14 mouse cellular contexts compared by ENCODE assay signal in genomic region chr13:100581701-100582100, GRCm38 (mm10). TPM values are rescaled to one million over a fixed set of nuclear protein-coding genes. Genes with fewer than 3 reads are reported as not detected.
DNase-seq lines count a peak whose midpoint lies in the region; ATAC-seq lines count a peak whose summit lies in the region.
"Had no signal": no experiment of that assay in that cellular context is flagged by ENCODE, and none has a peak within 500 bp of the region (broad histone marks: within the 10 kb centered on the region; RNA-seq: fewer than 3 reads in every experiment).

No protein-coding gene starts in this region.

- 13% methylated on average over 3 of the region's 3 CpGs for WGBS in kidney, embryonic 14.5 days
- WGBS in heart, embryonic 16.5 days, result 24% methylated on average over 3 of the region's 3 CpGs
- 34% methylated on average over 3 of the region's 3 CpGs for WGBS in hindbrain, embryonic 13.5 days

- peaks cover 4% of the 10 kb centered on the region; the same call in 1 of the 2 replicates for H3K4me1 ChIP-seq in kidney, embryonic 14.5 days (ENCODE audit: control insufficient read depth, insufficient read depth, low read length)
- H3K4me1 ChIP-seq in heart, embryonic 16.5 days (ENCODE audit: control insufficient read depth, insufficient read depth, low read length), result peaks cover 8% of the 10 kb centered on the region
- H3K4me1 ChIP-seq in hindbrain, embryonic 13.5 days (replicated peaks), result 0 out of 2 replicates have a peak, but pooled peaks cover 7% of the 10 kb centered on the region
- H3K4me1 ChIP-seq: liver, embryonic 13.5 days had no signal

- no peak overlapping the region for H3K4me2 ChIP-seq in kidney, embryonic 14.5 days (replicated peaks; ENCODE audit: low read depth, low read length)
- no peak overlapping the region for H3K4me2 ChIP-seq in heart, embryonic 16.5 days (ENCODE audit: low read depth, low read length)
- H3K4me2 ChIP-seq in hindbrain, embryonic 13.5 days, result no peak overlapping the region
- H3K4me2 ChIP-seq: liver, embryonic 13.5 days had no signal

- H3K9me3 ChIP-seq in kidney, embryonic 14.5 days (ENCODE audit: control insufficient read depth, low read length), result no peaks in the 10 kb centered on the region
- no peaks in the 10 kb centered on the region for H3K9me3 ChIP-seq in heart, embryonic 16.5 days (replicated peaks; ENCODE audit: control insufficient read depth, low read length)
- H3K9me3 ChIP-seq in hindbrain, embryonic 13.5 days, result no peaks in the 10 kb centered on the region
- H3K9me3 ChIP-seq: hindbrain, embryonic 10.5 days; liver, embryonic 13.5 days had no signal

- H3K9ac ChIP-seq in kidney, embryonic 14.5 days (ENCODE audit: low read depth, low read length), result no peak overlapping the region
- peak overlapping the region; percentile 34; the same call in 1 of the 2 replicates for H3K9ac ChIP-seq in heart, embryonic 16.5 days (ENCODE audit: low read length)
- no peak overlapping the region for H3K9ac ChIP-seq in hindbrain, embryonic 13.5 days
- H3K9ac ChIP-seq: liver, embryonic 13.5 days had no signal

- H3K27me3 ChIP-seq in kidney, embryonic 14.5 days (ENCODE audit: control insufficient read depth, insufficient read depth, low read length), result no peaks in the 10 kb centered on the region
- no peaks in the 10 kb centered on the region for H3K27me3 ChIP-seq in heart, embryonic 16.5 days (ENCODE audit: control insufficient read depth, insufficient read depth, low read length)
- H3K27me3 ChIP-seq in hindbrain, embryonic 13.5 days, result no peaks in the 10 kb centered on the region
- H3K27me3 ChIP-seq: liver, embryonic 13.5 days had no signal

- DNase-seq in kidney, adult 11 months, result peak; percentile 76
- peak; percentile 45 for DNase-seq in NIH3T3 (ENCODE audit: low read depth)
- DNase-seq in kidney, postnatal 14 days, result peak; percentile 73
- DNase-seq in thymus, postnatal 0 days (ENCODE audit: low spot score), result no peak
- DNase-seq in spleen, postnatal 4 days (ENCODE audit: low spot score in 2 of 2), result no peak
- DNase-seq: cerebellum, adult 11-12 months; embryo, embryonic 11 days; liver, embryonic 13.5 days; thymus, adult 2 months had no signal

- no peak overlapping the region for H3K27ac ChIP-seq in kidney, embryonic 14.5 days (ENCODE audit: low read depth, low read length)
- peak overlapping the region; percentile 23; the same call in 1 of the 2 replicates for H3K27ac ChIP-seq in heart, embryonic 16.5 days (ENCODE audit: low read length)
- no peak overlapping the region for H3K27ac ChIP-seq in hindbrain, embryonic 13.5 days
- H3K27ac ChIP-seq: hindbrain, embryonic 10.5 days; liver, embryonic 13.5 days had no signal

- ATAC-seq in kidney, embryonic 14.5 days (ENCODE audit: low FRiP score, low TSS enrichment), result no peak; the same call in 1 of the 2 replicates
- ATAC-seq in heart, embryonic 16.5 days (replicated peaks; ENCODE audit: extremely low read depth, insufficient read depth, low FRiP score), result no peak
- no peak for ATAC-seq in hindbrain, embryonic 13.5 days (ENCODE audit: low FRiP score)

- H3K4me3 ChIP-seq in kidney, embryonic 14.5 days (ENCODE audit: low read length), result no peak overlapping the region
- H3K4me3 ChIP-seq in heart, embryonic 16.5 days (ENCODE audit: low read length), result no peak overlapping the region
- no peak overlapping the region for H3K4me3 ChIP-seq in hindbrain, embryonic 13.5 days
- H3K4me3 ChIP-seq: erythroblast, embryonic 14.5 days; hindbrain, embryonic 10.5 days; liver, embryonic 13.5 days had no signal

- no peaks in the 10 kb centered on the region for H3K36me3 ChIP-seq in kidney, embryonic 14.5 days (ENCODE audit: control insufficient read depth, insufficient read depth, low read length)
- H3K36me3 ChIP-seq in heart, embryonic 16.5 days (ENCODE audit: control insufficient read depth, insufficient read depth), result no peaks in the 10 kb centered on the region
- no peaks in the 10 kb centered on the region for H3K36me3 ChIP-seq in hindbrain, embryonic 13.5 days
- H3K36me3 ChIP-seq: hindbrain, embryonic 10.5 days; liver, embryonic 13.5 days had no signal

RNA-seq across cellular contexts. Expression of gene Ocln, which starts 29.2 kb away (rescaled TPM):
- polyA plus RNA-seq in kidney, embryonic 14.5 days (2014; fragmentation: Nextera tagmentation; extraction: Ambion mirVana), result 15.8 and 32.7 TPM in 2 replicates
- 2.7 and 4.7 TPM in 2 replicates for polyA plus RNA-seq in heart, embryonic 16.5 days (2015; fragmentation: Nextera tagmentation; extraction: Ambion mirVana)
- 5.4 and 9.1 TPM in 2 replicates for polyA plus RNA-seq in hindbrain, embryonic 13.5 days (2015; fragmentation: Nextera tagmentation; extraction: Ambion mirVana)
- 1.6 and 2.2 TPM in 2 replicates for polyA plus RNA-seq in thymus, postnatal 0 days (2015; fragmentation: Nextera tagmentation; extraction: Ambion mirVana)
- polyA plus RNA-seq: erythroblast, embryonic 14.5 days had no signal

RNA-seq across cellular contexts. Expression of gene Marveld2, which starts 35.1 kb away (rescaled TPM):
- 12.1 and 18.3 TPM in 2 replicates for polyA plus RNA-seq in kidney, embryonic 14.5 days (2014; fragmentation: Nextera tagmentation; extraction: Ambion mirVana)
- polyA plus RNA-seq in heart, embryonic 16.5 days (2015; fragmentation: Nextera tagmentation; extraction: Ambion mirVana), result 1.7 and 2.5 TPM in 2 replicates
- polyA plus RNA-seq in hindbrain, embryonic 13.5 days (2015; fragmentation: Nextera tagmentation; extraction: Ambion mirVana), result 2.4 TPM in 2 replicates
- polyA plus RNA-seq in thymus, postnatal 0 days (2015; fragmentation: Nextera tagmentation; extraction: Ambion mirVana), result 1.5 TPM in 2 replicates
- polyA plus RNA-seq: erythroblast, embryonic 14.5 days had no signal

Comparison
In these comparisons a context has a peak if more than half of its experiments do, and no peak if none do; other contexts are left out.
1. DNase-seq: peak in kidney, adult 11 months (single experiment), NIH3T3 (single experiment) and kidney, postnatal 14 days (single experiment); none in thymus, postnatal 0 days (single experiment) and spleen, postnatal 4 days (0 of 2).